Mouse (Mus musculus) small intestine, adult 2 months (tissue): ENCODE data around the gene Ccer2. TPM values are rescaled to one million over a fixed set of nuclear protein-coding genes. Genes with fewer than 3 reads are reported as not detected.

Source experiments
- H3K27ac ChIP-seq: fragments of 200-500 bp; 2 replicates; pipeline ENCODE4 v1.5.1; 2012; ENCODE audit warnings: low read depth, low read length, control low read depth, inconsistent platforms; ENCODE audit not compliant: insufficient read depth
- H3K27me3 ChIP-seq: fragments of 200-500 bp; 2 replicates; pipeline ENCODE4 v1.6.1; 2012; ENCODE audit warnings: mild to moderate bottlenecking, moderate library complexity, low read length, inconsistent platforms; ENCODE audit not compliant: control insufficient read depth, insufficient read depth
- H3K36me3 ChIP-seq: fragments of 200-500 bp; 2 replicates; pipeline ENCODE4 v1.6.1; 2012; ENCODE audit warnings: mild to moderate bottlenecking, low read length, control low read depth, inconsistent platforms; ENCODE audit not compliant: control insufficient read depth, insufficient read depth
- H3K4me1 ChIP-seq: fragments of 200-500 bp; 2 replicates; pipeline ENCODE4 v1.6.1; 2012; ENCODE audit warnings: low read length, inconsistent platforms, mixed read lengths; ENCODE audit not compliant: control insufficient read depth, insufficient read depth, insufficient read length
- H3K4me3 ChIP-seq: fragments of 200-500 bp; 2 replicates; pipeline ENCODE4 v1.5.1; 2012; ENCODE audit warnings: low read depth, mild to moderate bottlenecking, control low read depth, inconsistent platforms, low read length, moderate library complexity
- CTCF ChIP-seq: fragments of 200-500 bp; IDR thresholded peaks from 2 replicates; pipeline ENCODE4 v1.5.1; 2012; ENCODE audit warnings: low read depth, mild to moderate bottlenecking, control low read depth, inconsistent platforms, low read length, moderate library complexity, mixed read lengths; ENCODE audit not compliant: insufficient replicate concordance, insufficient read length; ENCODE audit errors: extremely low read depth
- POLR2A ChIP-seq: fragments of 200-500 bp; IDR thresholded peaks from 2 replicates; pipeline ENCODE4 v1.6.1; 2012; ENCODE audit warnings: low read depth, mild to moderate bottlenecking, control low read depth, inconsistent platforms, low read length, moderate library complexity
- WGBS: fragments of 180-500 bp; shearing (Covaris S2); methylation state at CpG from one replicate; pipeline ENCODE4 v1.1.7; 2018; 5-methylcytosine and 5-hydroxymethylcytosine counted together
- polyA plus RNA-seq: library from polyadenylated mRNA; depleted of rRNA; stranded (reverse); fragments of >200 nt; gene quantifications from 2 replicates; pipeline ENCODE4 v1.2.3, GENCODE M21; 2012; rRNA removed

Gene Ccer2
- polyA plus RNA-seq, 1 experiment = not detected

DNA sequence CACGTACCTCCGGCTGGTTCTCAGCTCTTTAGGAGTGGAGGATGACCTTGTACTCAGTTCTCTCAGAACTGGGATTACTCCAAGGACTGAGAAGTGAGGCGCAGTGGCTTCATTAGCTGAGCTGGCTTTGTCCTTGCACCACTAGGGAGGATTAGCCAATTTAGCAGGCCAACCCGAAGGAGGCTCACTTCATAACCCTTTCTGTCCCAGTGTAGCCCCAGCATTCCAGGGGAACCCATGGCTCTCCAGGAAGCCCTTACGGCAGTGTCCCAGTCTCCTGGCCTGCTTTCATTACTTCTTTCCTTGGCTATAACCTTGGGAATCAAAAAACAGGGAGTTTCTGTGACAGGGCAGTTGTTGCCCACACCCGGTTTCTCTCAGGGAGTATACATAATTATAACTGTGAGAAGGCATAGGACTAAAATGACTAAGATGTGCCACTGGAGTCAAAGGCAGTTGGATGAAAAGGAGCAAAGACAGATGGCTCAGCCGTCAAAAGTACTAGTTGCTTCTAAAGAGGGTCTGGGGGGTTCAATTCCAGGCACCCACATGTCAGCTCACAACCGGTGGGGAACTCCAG, 51.8 kb downstream of the Ccer2 start:
- peak overlapping the region; percentile 75 for H3K4me3 ChIP-seq
- H3K27me3 ChIP-seq = no peaks in the 10 kb centered on the region
- 41% methylated on average over 8 of the region's 8 CpGs for WGBS
- H3K36me3 ChIP-seq = peaks cover 2% of the 10 kb centered on the region; the same call in 1 of the 2 replicates
- peaks cover 20% of the 10 kb centered on the region; the same call in 1 of the 2 replicates for H3K4me1 ChIP-seq
- TF ChIP-seq CTCF (no peak), POLR2A (no peak)
- peak overlapping the region; percentile 85 for H3K27ac ChIP-seq

DNA sequence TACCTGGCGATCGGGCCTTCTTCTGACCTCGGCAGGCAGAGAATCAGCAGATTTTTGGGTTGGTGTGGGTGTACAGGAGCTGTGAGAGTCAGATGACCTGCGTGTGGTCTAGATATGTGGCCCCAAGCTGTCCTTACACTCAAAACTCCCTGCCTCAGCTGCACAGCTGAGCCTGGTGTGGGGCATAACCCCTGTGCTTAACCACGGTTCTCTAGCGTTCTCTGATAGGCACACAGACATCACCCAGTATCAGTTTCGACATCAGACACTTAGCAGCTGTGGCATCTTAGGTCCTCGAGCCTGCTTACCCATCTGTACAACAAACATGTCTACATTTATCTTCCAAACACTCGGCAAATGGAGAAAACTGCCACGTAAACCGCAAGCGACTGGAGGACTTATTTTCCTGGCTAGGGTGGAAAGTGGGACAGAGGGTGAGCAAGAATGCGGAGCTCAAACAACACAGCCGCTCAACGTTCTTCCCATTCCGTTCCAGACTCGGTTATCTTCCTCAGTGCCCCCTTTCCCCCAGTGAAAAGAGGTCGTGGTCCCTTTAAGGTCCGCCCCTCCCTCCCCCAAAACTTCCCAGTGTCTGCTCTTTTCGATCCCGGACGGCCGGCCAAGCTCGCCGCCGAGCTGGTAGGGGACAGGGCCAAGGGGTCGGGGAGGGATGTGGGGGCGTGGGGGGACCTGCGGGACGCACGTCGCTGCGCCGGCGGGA, 52.4 kb downstream of the Ccer2 start, which contains the start of gene Hnrnpl:
Gene Hnrnpl (plus strand): TSS at position 321 of the 721 bp plus-strand sequence.
- peak within 1 kb of the TSS; percentile 96 for H3K27ac ChIP-seq
- H3K27me3 ChIP-seq = no peaks in the 10 kb centered on the region
- peak within 1 kb of the TSS; percentile 75 for H3K4me3 ChIP-seq
- TF ChIP-seq POLR2A = 0 out of 2 replicates have a peak, but pooled peaks have one; percentile 27
- TF ChIP-seq CTCF = no peak
- peaks cover 19% of the 10 kb centered on the region; the same call in 1 of the 2 replicates for H3K4me1 ChIP-seq
- whole genome bisulfite sequencing = 5% methylated on average over 35 of the region's 35 CpGs
- H3K36me3 ChIP-seq = peaks cover 8% of the 10 kb centered on the region

Other genes with a start within 250 kb of the Ccer2 start
- not detected in 2 replicates for gene Ifnl2, start 245.7 kb upstream of the Ccer2 start, polyA plus RNA-seq
- not detected in 2 replicates for gene Ifnl3, start 233.3 kb upstream of the Ccer2 start, polyA plus RNA-seq
- gene Sycn, start 215.3 kb upstream of the Ccer2 start, polyA plus RNA-seq = 32.7 and 16,759 TPM in 2 replicates
- 0.14 and 2.8 TPM in 2 replicates for gene Nccrp1, start 208.9 kb upstream of the Ccer2 start, polyA plus RNA-seq
- gene Samd4b, start 158.0 kb upstream of the Ccer2 start, polyA plus RNA-seq = 43.4 and 82.0 TPM in 2 replicates
- 50.3 and 112 TPM in 2 replicates for gene Pak4, start 158.0 kb upstream of the Ccer2 start, polyA plus RNA-seq
- 0.66 TPM in 1 of 2 replicates, not detected in the other for gene Acp7, start 124.8 kb upstream of the Ccer2 start, polyA plus RNA-seq
- 1.2 and 1.7 TPM in 2 replicates for gene Fbxo27, start 63.3 kb upstream of the Ccer2 start, polyA plus RNA-seq
- 2.0 and 2.8 TPM in 2 replicates for gene Fbxo17, start 39.4 kb upstream of the Ccer2 start, polyA plus RNA-seq
- gene Mrps12, start 14.4 kb upstream of the Ccer2 start, polyA plus RNA-seq = 42.3 and 64.5 TPM in 2 replicates
- gene Sars2, start 14.2 kb upstream of the Ccer2 start, polyA plus RNA-seq = 12.8 and 19.0 TPM in 2 replicates
- gene Sirt2, start 10.6 kb downstream of the Ccer2 start, polyA plus RNA-seq = 26.2 and 47.6 TPM in 2 replicates
- gene Nfkbib, start 11.3 kb downstream of the Ccer2 start, polyA plus RNA-seq = 76.0 and 138 TPM in 2 replicates
- 4.4 and 7.1 TPM in 2 replicates for gene Rinl, start 32.8 kb downstream of the Ccer2 start, polyA plus RNA-seq
- gene Hnrnpl, start 52.4 kb downstream of the Ccer2 start, polyA plus RNA-seq = 67.1 and 140 TPM in 2 replicates
- 201 and 291 TPM in 2 replicates for gene Ech1, start 69.0 kb downstream of the Ccer2 start, polyA plus RNA-seq
- gene Lgals4, start 77.7 kb downstream of the Ccer2 start, polyA plus RNA-seq = 1,096 and 2,780 TPM in 2 replicates
- 2.4 TPM in 1 of 2 replicates, not detected in the other for gene Lgals7, start 107.7 kb downstream of the Ccer2 start, polyA plus RNA-seq
- gene Capn12, start 125.2 kb downstream of the Ccer2 start, polyA plus RNA-seq = 0.08 and 0.10 TPM in 2 replicates
- gene Actn4, start 206.2 kb downstream of the Ccer2 start, polyA plus RNA-seq = 506 and 1,069 TPM in 2 replicates
- gene Eif3k, start 225.7 kb downstream of the Ccer2 start, polyA plus RNA-seq = 135 and 169 TPM in 2 replicates
- gene Map4k1, start 225.9 kb downstream of the Ccer2 start, polyA plus RNA-seq = 11.1 and 21.3 TPM in 2 replicates